Mouse (Mus musculus): ENCODE measurements around the gene Lmod1. TPM values are rescaled to one million over a fixed set of nuclear protein-coding genes. Genes with fewer than 3 reads are reported as not detected.
A peak's percentile ranks its signal among the peaks of the same experiment; 100 is the strongest.

Gene Lmod1
- polyA plus RNA-seq, 1 experiment from 2014 or later: 2.1 TPM

DNA sequence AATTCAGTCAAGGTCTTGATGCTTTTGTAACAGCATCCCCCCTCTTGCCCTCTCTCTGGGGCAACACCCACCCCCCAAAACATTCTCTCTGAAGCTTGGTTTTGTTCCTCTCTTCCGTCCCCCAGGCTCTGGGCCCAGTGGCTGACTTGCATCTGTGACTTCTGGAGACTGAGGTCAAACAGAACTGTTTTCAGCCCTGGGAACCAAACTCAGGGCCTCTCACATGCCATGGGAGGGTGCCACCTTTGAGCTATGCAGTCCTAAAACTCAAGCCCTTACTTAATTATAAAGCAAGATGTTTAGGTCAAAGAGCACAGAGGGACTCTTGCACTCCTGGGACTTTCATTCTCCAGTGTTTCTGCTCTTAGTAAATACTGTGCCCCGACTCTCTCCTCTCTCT is 1.3 kb downstream of the Lmod1 start:
- no peak overlapping the region for H3K9ac ChIP-seq (ENCODE audit: low read depth, low read length)
- 0 out of 2 replicates have a peak overlapping the region, but pooled peaks have one; percentile 45 for H3K4me2 ChIP-seq (ENCODE audit: low read length)
- H3K4me3 ChIP-seq (replicated peaks; ENCODE audit: low read depth, low read length): 0 out of 2 replicates have a peak overlapping the region, but pooled peaks have one; percentile 2

DNA sequence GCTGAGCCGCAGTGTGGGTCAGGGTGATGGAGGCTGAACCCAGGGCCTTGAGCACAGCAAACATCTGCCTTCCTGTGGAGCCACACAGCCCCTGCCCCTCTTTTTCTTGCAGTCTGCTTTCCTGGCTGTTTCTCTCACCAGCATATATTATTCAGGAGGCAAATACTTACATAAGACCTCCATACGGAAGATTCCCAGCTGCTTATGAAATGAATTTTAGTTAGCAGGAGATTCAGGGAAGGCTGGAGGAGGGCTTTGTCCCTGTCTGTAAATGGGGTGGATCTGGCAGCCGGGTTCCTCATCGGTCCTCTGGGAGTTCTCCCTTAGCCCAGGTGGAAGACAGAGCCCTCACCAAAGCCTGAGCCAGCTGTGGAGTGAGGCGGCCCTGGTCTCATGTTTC is 3.8 kb downstream of the Lmod1 start:
- Histone ChIP-seq H3K27me3 (ENCODE audit: insufficient read depth, low read length) (no peaks in the 10 kb centered on the region), H3K4me3 (replicated peaks; ENCODE audit: low read depth, low read length) (no peak overlapping the region), H3K9ac (ENCODE audit: low read depth, low read length) (no peak overlapping the region), H3K27ac (no peak overlapping the region), H3K9me3 (replicated peaks; ENCODE audit: low read length) (no peaks in the 10 kb centered on the region), H3K36me3 (ENCODE audit: insufficient read depth, low read length) (no peaks in the 10 kb centered on the region), H3K4me2 (ENCODE audit: low read length) (no peak overlapping the region), H3K4me1 (replicated peaks; ENCODE audit: insufficient read depth, low read length) (no peaks in the 10 kb centered on the region)
- ATAC-seq (replicated peaks; ENCODE audit: low FRiP score, low read depth) (no peak), DNase-seq (ENCODE audit: low spot score) (no peak)
- TF ChIP-seq CTCF (IDR thresholded peaks at IDR 0.05; ENCODE audit: low read depth): no peak
- WGBS: 42% methylated on average over 5 of the region's 5 CpGs

More for the DNA sequence above, 1.3 kb downstream of the Lmod1 start:
- no peak for DNase-seq (ENCODE audit: low spot score)
- Histone ChIP-seq H3K36me3 (ENCODE audit: insufficient read depth, low read length) (no peaks in the 10 kb centered on the region), H3K9me3 (replicated peaks; ENCODE audit: low read length) (no peaks in the 10 kb centered on the region), H3K27ac (no peak overlapping the region), H3K27me3 (ENCODE audit: insufficient read depth, low read length) (no peaks in the 10 kb centered on the region), H3K4me1 (replicated peaks; ENCODE audit: insufficient read depth, low read length) (no peaks in the 10 kb centered on the region)
- WGBS: 82% methylated on average over 2 of the region's 2 CpGs
- TF ChIP-seq CTCF (IDR thresholded peaks at IDR 0.05; ENCODE audit: low read depth): no peak
- no peak for ATAC-seq (replicated peaks; ENCODE audit: low FRiP score, low read depth)

DNA sequence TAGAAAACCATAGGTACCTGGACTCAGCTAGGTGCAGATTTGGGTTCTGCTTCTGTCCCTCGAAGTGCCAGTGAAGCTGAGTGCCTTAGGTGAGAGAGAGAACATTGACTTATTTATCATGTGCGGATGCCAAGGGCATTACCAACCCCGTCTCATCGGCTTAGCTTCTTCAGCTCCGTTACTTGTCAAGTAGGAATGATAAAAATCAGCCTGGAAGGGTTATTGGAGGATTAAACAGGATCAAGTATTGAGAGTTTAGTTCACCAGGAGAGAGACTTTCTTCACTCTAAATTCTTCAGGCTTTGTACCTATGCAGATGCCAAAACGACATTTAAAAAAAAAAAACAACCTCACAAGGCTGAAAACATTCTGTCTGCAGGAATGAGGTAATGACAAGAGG is 6.0 kb downstream of the Lmod1 start:
- 78% methylated on average over 6 of the region's 6 CpGs for WGBS
- no peak for TF ChIP-seq CTCF (IDR thresholded peaks at IDR 0.05; ENCODE audit: low read depth)
- DNase-seq (ENCODE audit: low spot score) (no peak), ATAC-seq (replicated peaks; ENCODE audit: low FRiP score, low read depth) (no peak)
- Histone ChIP-seq H3K27me3 (ENCODE audit: insufficient read depth, low read length) (no peaks in the 10 kb centered on the region), H3K4me3 (replicated peaks; ENCODE audit: low read depth, low read length) (no peak overlapping the region), H3K4me1 (replicated peaks; ENCODE audit: insufficient read depth, low read length) (no peaks in the 10 kb centered on the region), H3K9ac (ENCODE audit: low read depth, low read length) (no peak overlapping the region), H3K36me3 (ENCODE audit: insufficient read depth, low read length) (no peaks in the 10 kb centered on the region), H3K9me3 (replicated peaks; ENCODE audit: low read length) (no peaks in the 10 kb centered on the region), H3K27ac (no peak overlapping the region), H3K4me2 (ENCODE audit: low read length) (no peak overlapping the region)

DNA sequence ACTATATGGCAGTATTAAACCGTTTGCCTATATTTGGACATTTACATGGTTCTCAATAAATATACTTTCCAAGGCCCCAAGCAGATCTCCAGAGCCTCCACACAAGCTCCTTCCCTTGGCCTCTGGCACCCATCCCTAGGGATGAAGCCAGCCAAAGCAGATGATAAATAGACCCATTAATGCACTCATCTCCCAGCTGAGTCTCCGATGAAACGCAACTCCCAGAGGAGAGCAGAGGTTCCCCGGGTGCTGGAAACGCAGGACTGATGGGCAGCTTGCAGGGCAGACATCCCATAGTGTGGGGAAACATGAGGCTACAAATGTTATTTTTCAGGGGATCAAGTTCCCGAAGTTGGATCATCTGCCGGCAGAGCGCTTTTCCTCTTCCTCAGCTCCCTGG is 17.3 kb downstream of the Lmod1 start:
- Histone ChIP-seq H3K27me3 (ENCODE audit: insufficient read depth, low read length) (no peaks in the 10 kb centered on the region), H3K4me3 (replicated peaks; ENCODE audit: low read depth, low read length) (no peak overlapping the region), H3K36me3 (ENCODE audit: insufficient read depth, low read length) (no peaks in the 10 kb centered on the region), H3K9ac (ENCODE audit: low read depth, low read length) (no peak overlapping the region), H3K9me3 (replicated peaks; ENCODE audit: low read length) (no peaks in the 10 kb centered on the region), H3K27ac (no peak overlapping the region), H3K4me2 (ENCODE audit: low read length) (no peak overlapping the region), H3K4me1 (replicated peaks; ENCODE audit: insufficient read depth, low read length) (no peaks in the 10 kb centered on the region)
- no peak for ATAC-seq (replicated peaks; ENCODE audit: low FRiP score, low read depth)
- no peak for TF ChIP-seq CTCF (IDR thresholded peaks at IDR 0.05; ENCODE audit: low read depth)
- 34% methylated on average over 8 of the region's 8 CpGs for WGBS
- no peak for DNase-seq (ENCODE audit: low spot score)

DNA sequence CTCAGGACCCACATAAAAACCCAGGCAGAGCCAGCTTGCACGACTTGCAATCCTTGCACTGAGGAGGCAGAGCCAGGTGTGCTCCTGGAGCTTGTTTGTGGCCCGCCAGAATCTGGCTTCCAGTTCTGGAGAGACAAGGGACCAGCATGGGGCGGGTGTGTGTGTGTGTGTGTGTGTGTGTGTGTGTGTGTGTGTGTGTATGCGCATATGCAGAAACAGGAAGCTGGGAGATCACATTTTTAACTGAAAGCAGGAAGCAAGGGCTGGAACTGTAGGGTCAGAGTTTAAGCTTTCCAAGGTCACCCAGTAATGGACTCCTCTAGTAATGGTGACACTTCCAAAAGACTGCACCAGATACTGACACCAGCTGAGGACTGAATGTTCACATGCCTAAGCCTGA is 19.4 kb downstream of the Lmod1 start:
- ATAC-seq (replicated peaks; ENCODE audit: low FRiP score, low read depth) (no peak), DNase-seq (ENCODE audit: low spot score) (peak; percentile 45)
- Histone ChIP-seq H3K4me1 (replicated peaks; ENCODE audit: insufficient read depth, low read length) (no peaks in the 10 kb centered on the region), H3K9ac (ENCODE audit: low read depth, low read length) (no peak overlapping the region), H3K4me3 (replicated peaks; ENCODE audit: low read depth, low read length) (no peak overlapping the region), H3K4me2 (ENCODE audit: low read length) (no peak overlapping the region), H3K27ac (no peak overlapping the region; the same call in 1 of the 2 replicates), H3K27me3 (ENCODE audit: insufficient read depth, low read length) (no peaks in the 10 kb centered on the region), H3K36me3 (ENCODE audit: insufficient read depth, low read length) (no peaks in the 10 kb centered on the region), H3K9me3 (replicated peaks; ENCODE audit: low read length) (no peaks in the 10 kb centered on the region)
- TF ChIP-seq CTCF (IDR thresholded peaks at IDR 0.05; ENCODE audit: low read depth): no peak
- WGBS: 51% methylated on average over 4 of the region's 4 CpGs

DNA sequence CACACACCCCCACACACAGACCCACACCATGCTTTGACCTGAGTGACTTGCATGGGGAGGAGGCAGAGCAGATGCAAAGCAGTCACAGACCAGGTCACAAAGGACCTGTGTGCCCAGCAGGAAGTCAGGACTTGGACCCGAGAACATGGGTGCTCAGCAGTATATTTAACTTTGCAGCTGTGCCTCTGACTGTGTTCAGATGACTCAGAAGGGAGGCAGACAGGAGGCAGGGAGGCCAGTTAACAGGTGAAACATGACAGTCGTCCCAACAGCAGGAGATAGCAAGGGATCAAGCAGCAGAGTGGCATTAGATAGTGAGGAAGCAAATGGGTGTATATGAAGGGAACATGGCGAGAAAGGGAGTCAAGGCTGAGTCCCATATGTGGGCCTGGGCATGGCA is 22.3 kb downstream of the Lmod1 start:
- ATAC-seq (replicated peaks; ENCODE audit: low FRiP score, low read depth) (no peak), DNase-seq (ENCODE audit: low spot score) (no peak)
- no peaks in the 10 kb centered on the region for H3K27me3 ChIP-seq (ENCODE audit: insufficient read depth, low read length)
- H3K9ac ChIP-seq (ENCODE audit: low read depth, low read length): no peak overlapping the region
- WGBS: 62% methylated on average over 3 of the region's 3 CpGs
- TF ChIP-seq CTCF (IDR thresholded peaks at IDR 0.05; ENCODE audit: low read depth): no peak
- no peak overlapping the region for H3K27ac ChIP-seq
- H3K4me2 ChIP-seq (ENCODE audit: low read length): no peak overlapping the region
- no peaks in the 10 kb centered on the region for H3K36me3 ChIP-seq (ENCODE audit: insufficient read depth, low read length)
- H3K9me3 ChIP-seq (replicated peaks; ENCODE audit: low read length): no peaks in the 10 kb centered on the region
- H3K4me1 ChIP-seq (replicated peaks; ENCODE audit: insufficient read depth, low read length): no peaks in the 10 kb centered on the region
- no peak overlapping the region for H3K4me3 ChIP-seq (replicated peaks; ENCODE audit: low read depth, low read length)

DNA sequence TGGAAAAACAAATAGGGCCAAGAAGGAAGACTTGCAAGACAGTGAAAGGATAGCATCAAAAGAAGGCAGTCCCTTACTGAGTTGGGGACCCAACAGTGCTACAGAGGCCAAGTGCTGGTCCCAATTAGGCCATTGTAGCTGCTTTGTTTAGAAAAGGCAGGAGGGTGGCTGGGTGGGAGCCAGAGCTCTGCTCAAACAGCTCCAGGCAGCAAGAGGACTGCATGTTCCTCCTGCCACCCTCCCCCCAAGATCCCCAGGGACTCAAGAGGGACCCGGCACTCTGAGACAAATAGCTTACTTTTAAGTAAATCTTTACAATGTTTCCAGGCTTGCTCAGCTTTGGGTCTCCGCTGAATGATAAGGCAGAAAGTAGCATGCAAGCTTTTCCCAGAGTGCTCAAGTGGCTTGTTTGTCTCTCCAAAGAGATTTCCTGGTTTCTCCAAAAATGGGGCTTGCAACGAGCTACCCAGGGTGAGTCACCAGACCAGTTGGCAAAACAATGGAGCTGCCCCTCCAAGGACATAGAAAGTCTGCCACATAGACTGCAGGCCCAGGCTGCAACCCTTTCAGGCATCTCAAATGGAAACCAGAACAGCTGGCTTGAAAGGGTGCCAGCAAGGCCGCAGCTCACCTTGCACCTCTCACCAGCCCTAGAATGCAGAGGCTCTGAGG is 23.0 kb downstream of the Lmod1 start:
- TF ChIP-seq CTCF (IDR thresholded peaks at IDR 0.05; ENCODE audit: low read depth): no peak
- Histone ChIP-seq H3K4me1 (replicated peaks; ENCODE audit: insufficient read depth, low read length) (no peaks in the 10 kb centered on the region), H3K36me3 (ENCODE audit: insufficient read depth, low read length) (no peaks in the 10 kb centered on the region), H3K27me3 (ENCODE audit: insufficient read depth, low read length) (no peaks in the 10 kb centered on the region), H3K4me3 (replicated peaks; ENCODE audit: low read depth, low read length) (no peak overlapping the region), H3K4me2 (ENCODE audit: low read length) (no peak overlapping the region), H3K9me3 (replicated peaks; ENCODE audit: low read length) (no peaks in the 10 kb centered on the region), H3K9ac (ENCODE audit: low read depth, low read length) (no peak overlapping the region), H3K27ac (0 out of 2 replicates have a peak overlapping the region, but pooled peaks have one; percentile 19)
- no peak for ATAC-seq (replicated peaks; ENCODE audit: low FRiP score, low read depth)
- no peak for DNase-seq (ENCODE audit: low spot score)
- 59% methylated on average over 4 of the region's 4 CpGs for WGBS

All from kidney, postnatal 0 days (tissue).